Mouse (Mus musculus) ES-E14 (cell line): ENCODE data around the gene Dnase1l3.

Source experiments
- HCFC1 ChIP-seq: IDR thresholded peaks from 2 replicates; pipeline ENCODE4 v1.6.1; 2012; ENCODE audit warnings: low read length, inconsistent platforms, borderline replicate concordance; ENCODE audit not compliant: insufficient read depth
- ZC3H11A ChIP-seq: IDR thresholded peaks from 2 replicates; pipeline ENCODE4 v1.6.1; 2012; ENCODE audit warnings: low read depth, mild to moderate bottlenecking, inconsistent platforms, low read length, borderline replicate concordance
- ZNF384 ChIP-seq: IDR thresholded peaks from 2 replicates; pipeline ENCODE4 v1.6.1; 2012; ENCODE audit warnings: low read depth, low read length, inconsistent platforms

DNA sequence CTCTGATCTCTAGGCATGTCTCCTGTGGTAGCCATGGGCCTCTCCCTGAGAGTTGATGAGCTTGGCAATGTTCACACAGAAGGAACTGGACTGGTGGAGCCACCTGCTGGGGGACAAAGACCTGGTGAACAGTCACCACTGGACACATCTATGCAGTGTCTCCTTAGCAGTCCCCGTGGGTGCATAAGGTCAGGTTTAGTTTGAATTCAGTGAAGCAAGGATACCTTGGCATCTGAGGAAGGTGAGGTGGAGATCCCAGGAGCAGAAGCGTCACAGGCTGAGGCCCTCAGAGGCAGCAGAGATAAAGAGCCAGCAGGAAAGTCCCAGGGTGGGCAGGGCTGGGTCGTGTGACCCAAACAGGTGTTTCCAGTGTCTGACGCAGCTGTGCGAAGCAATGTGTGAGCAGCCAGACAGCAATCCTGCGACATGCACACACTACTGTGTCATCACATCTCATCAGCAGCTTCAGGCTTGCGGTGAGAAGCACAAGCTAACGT, at the start of gene Dnase1l3:
- TF ChIP-seq ZNF384 = no peak
- TF ChIP-seq HCFC1 = no peak
- no peak for TF ChIP-seq ZC3H11A
